Mouse (Mus musculus): ENCODE results near the gene Tspan2. TPM values are rescaled to one million over a fixed set of nuclear protein-coding genes. Genes with fewer than 3 reads are reported as not detected.

The Tspan2 gene
- 4.0 and 4.7 TPM in 2 replicates for total RNA-seq (2015)
- total RNA-seq (2017): 2.7 and 2.8 TPM in 2 replicates

GRCm38 (mm10) chr3:102734313-102735030 is at the start of gene Tspan2:
TSS of gene Tspan2 (plus strand) at chr3:102734529.
- peak; percentile 65 for ATAC-seq (ENCODE audit: poor library complexity, severe bottlenecking)

DNA sequence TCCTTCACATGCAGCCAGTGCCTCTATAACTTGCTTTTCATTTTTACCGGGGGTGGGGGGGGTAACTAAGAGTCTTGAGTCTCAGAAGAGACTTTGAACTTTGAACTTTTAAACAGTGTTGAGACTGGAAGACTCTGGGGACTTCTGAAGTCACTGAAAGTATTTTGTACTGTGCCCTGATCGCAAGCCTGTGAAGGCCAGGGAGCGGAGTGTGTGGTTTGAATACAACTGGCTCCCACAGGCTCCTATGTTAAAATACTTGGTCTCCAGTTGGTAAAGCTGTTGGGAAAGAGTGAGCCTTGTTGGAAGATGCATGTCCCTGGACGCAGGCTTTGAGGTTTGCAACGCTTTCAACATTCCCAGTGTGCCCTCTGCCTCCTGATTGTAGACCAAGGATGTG is 47.5 kb upstream of the Tspan2 start:
- ATAC-seq (ENCODE audit: poor library complexity, severe bottlenecking): no peak

- ATAC-seq (ENCODE audit: poor library complexity, severe bottlenecking): no peak
Observed at GRCm38 (mm10) chr3:102687852-102688251, 46.5 kb upstream of the Tspan2 start.

- ATAC-seq (ENCODE audit: poor library complexity, severe bottlenecking): peak; percentile 73; the same call in 1 of the 2 replicates
Observed at GRCm38 (mm10) chr3:102691802-102692484, 42.4 kb upstream of the Tspan2 start.

- ATAC-seq (ENCODE audit: poor library complexity, severe bottlenecking): no peak
Observed at GRCm38 (mm10) chr3:102692758-102693325, 41.5 kb upstream of the Tspan2 start.

- no peak for ATAC-seq (ENCODE audit: poor library complexity, severe bottlenecking)
Observed at GRCm38 (mm10) chr3:102698127-102698526, 36.2 kb upstream of the Tspan2 start.

- ATAC-seq (ENCODE audit: poor library complexity, severe bottlenecking): no peak
Observed at GRCm38 (mm10) chr3:102701303-102701702, 33.0 kb upstream of the Tspan2 start.

DNA sequence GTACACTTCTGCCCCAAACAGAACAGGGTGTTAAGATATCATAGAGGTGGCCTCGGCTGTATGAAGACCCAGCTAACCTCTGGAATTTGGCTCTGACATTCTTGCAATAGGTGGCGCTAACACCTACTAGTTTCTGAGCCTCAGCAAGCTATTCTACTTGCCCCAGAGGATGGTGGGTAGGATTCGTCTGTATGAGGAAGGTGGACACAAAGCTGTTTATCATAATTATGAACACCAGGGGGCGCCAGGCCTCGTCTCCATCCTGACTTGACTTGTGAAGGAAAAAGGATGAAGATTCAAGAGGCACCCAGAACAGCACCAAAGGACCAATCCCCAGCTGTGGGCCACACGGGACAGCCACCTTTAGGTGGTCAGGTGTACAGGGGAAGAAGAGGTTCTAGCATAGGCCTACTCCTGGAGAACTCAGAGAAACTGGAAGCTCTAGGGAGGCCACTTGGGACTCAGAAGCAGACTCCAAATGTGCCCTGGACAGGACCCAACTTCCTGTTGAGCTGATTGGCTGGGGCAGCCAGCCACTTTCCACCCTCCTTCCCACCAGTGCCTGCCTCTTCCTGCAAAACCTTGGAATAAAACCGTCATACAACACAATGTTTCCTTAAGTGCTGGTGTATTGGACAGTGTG is 32.3 kb upstream of the Tspan2 start:
- peak; percentile 95 for ATAC-seq (ENCODE audit: poor library complexity, severe bottlenecking)

DNA sequence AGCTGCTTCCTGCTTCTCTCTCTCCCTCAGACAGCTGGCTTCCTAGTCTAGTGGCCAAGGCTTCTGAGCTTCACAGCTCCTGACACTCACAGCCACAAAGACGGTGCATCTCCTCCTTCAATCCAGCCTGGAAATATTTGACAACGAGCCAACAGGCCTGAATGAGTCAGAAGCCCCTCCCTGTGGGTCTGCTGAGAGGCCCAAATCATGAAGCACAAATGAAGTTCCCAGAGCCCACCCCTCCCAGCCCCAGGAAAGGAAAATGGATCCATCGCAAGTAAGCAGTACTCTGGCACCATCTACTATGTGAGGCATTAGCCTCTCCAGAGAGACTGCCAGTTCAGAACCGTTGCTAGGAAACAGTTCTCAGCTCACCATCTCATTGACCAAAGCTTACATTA is 30.3 kb upstream of the Tspan2 start:
- ATAC-seq (ENCODE audit: poor library complexity, severe bottlenecking): no peak

GRCm38 (mm10) chr3:102708599-102708998 is 25.7 kb upstream of the Tspan2 start:
- ATAC-seq (ENCODE audit: poor library complexity, severe bottlenecking): no peak

GRCm38 (mm10) chr3:102715066-102715584 is 19.2 kb upstream of the Tspan2 start:
- peak; percentile 89 for ATAC-seq (ENCODE audit: poor library complexity, severe bottlenecking)

- ATAC-seq (ENCODE audit: poor library complexity, severe bottlenecking): peak; percentile 53
Observed at GRCm38 (mm10) chr3:102715839-102716238, 18.5 kb upstream of the Tspan2 start.

GRCm38 (mm10) chr3:102717586-102718285 is 16.6 kb upstream of the Tspan2 start:
- ATAC-seq (ENCODE audit: poor library complexity, severe bottlenecking): no peak

GRCm38 (mm10) chr3:102723154-102723553 is 11.2 kb upstream of the Tspan2 start:
- no peak for ATAC-seq (ENCODE audit: poor library complexity, severe bottlenecking)

DNA sequence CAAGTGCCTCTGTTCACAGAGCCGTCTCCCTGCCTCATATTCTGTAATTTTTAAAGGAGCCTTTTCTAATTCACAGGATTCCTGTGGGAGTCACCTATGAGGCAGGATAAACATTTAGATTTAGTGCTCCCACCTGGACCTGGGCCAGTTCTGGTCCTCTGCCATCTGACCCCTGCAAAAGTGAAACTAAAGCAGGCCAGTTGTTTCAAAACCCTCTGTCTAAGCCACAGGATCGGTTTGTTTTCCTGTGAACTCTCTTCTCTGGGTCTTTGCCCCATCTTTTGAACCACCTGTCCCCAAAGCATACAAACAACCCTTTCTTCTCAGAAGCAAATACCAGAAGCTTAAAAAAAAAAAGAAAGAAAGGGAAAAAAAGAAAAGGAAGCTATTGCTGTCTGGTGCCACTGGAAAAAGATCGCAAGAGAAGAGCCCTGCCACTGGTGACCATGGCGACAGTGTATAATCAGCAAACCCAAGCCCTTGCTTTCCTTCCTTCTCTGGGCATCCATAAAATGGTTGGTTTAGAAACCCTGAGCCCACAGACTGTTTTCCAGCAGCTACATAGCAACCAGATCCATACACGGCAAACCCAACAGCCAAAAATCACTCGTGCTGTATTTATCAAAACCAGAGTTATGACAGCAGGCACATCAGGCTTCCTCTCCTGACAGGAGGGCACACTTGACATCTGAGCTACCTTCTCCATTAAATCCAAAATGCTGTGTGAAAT is 10.3 kb upstream of the Tspan2 start:
- ATAC-seq (ENCODE audit: poor library complexity, severe bottlenecking): peak; percentile 66

DNA sequence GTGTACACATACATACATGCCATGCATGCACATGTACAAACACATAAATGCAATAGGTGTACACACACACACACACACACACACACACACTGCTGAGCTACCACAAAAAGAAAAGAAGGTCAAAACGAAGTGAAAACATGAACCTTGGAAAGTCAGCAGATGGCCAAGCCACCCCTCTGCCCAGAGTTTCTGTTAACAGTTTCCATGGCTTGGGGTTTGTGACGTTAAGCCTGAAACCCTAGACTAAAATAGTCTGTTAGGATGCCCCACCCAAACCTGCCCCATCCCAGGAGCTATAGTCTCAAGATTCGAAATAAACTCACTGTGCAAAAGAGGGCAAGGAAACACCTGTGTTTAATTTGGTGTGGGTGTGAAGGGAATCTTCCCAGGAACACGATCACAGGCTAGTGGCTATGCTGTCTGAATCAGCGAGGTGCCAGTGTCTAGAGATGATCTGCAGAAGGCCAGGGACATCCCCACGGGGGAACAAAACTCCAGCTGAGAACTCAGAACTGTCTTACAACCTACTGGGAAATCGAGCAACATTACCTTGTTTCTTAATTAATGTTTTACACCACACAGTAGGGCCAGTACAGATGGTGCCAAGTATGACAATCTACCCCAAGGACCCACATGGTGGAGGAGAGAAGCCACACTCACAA is 9.4 kb upstream of the Tspan2 start:
- no peak for ATAC-seq (ENCODE audit: poor library complexity, severe bottlenecking)

DNA sequence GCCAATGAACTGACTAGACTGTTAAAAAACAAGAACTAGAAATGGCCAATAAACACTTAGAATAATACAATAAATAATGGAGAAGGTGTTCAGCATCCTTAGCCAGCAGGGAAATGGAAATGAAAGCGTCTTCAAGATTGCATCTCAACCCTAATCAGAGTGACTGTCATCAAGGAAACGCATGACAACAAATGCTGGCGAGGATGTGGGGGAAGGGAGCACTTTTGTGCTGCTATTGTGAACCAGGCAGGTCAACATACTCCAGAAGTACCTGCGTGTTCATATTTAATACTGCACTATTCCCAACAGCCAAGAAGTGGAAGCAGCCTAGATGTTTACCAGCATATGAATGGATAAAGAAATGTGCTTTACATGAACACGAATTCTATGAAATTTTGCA is 4.9 kb upstream of the Tspan2 start:
- ATAC-seq (ENCODE audit: poor library complexity, severe bottlenecking): no peak

GRCm38 (mm10) chr3:102731112-102731511 is 3.2 kb upstream of the Tspan2 start:
- no peak for ATAC-seq (ENCODE audit: poor library complexity, severe bottlenecking)

- ATAC-seq (ENCODE audit: poor library complexity, severe bottlenecking): peak; percentile 47
Observed at GRCm38 (mm10) chr3:102732619-102733018, 1.7 kb upstream of the Tspan2 start.
